Mouse (Mus musculus): ENCODE results near the gene Gen1. TPM values are rescaled to one million over a fixed set of nuclear protein-coding genes. Genes with fewer than 3 reads are reported as not detected.

Gene Gen1
- polyA plus RNA-seq, 1 experiment from 2014 or later, result 1.1 TPM

GRCm38 (mm10) chr12:11266282-11266985 lies 833 bp upstream of the Gen1 start:
- no peak for TF ChIP-seq CTCF (IDR thresholded peaks at IDR 0.05; ENCODE audit: low read depth)
- ATAC-seq, result peak; percentile 65
- WGBS, result 1% methylated on average over 51 of the region's 51 CpGs

DNA sequence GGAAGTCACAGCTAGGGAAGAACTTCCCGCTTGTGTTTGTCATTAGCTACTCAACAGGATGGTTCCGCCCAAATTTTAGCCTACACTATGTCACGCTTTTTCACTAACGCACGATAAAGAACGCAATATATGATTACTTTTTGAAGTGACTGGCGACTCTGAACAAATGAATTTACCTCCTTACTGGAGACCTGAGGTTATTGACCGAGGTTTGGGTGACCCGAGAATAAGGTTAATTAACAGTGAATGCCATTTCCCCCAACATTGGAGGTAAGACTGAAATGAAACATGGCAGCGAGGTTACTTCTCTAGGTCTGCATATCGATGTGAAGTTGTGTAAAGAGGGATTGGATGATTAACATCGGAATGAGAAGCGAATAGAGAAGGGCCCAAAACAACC lies 706 bp downstream of the Gen1 start:
- Histone ChIP-seq H3K27me3 (replicated peaks; ENCODE audit: control insufficient read depth, insufficient read depth, low read length) (no peaks in the 10 kb centered on the region), H3K36me3 (ENCODE audit: control insufficient read depth, insufficient read depth) (no peaks in the 10 kb centered on the region), H3K9me3 (ENCODE audit: control insufficient read depth) (no peaks in the 10 kb centered on the region), H3K4me2 (replicated peaks; ENCODE audit: low read depth) (peak overlapping the region; percentile 96), H3K4me3 (ENCODE audit: low read depth, low read length) (peak overlapping the region; percentile 79), H3K9ac (ENCODE audit: low read depth, low read length) (peak overlapping the region; percentile 85; the same call in 1 of the 2 replicates), H3K27ac (ENCODE audit: low read depth, low read length) (0 out of 2 replicates have a peak overlapping the region, but pooled peaks have one; percentile 93), H3K4me1 (replicated peaks; ENCODE audit: control insufficient read depth, insufficient read depth, low read length) (peaks cover 6% of the 10 kb centered on the region; the same call in 1 of the 2 replicates)
- TF ChIP-seq CTCF (IDR thresholded peaks at IDR 0.05; ENCODE audit: low read depth), result no peak
- ATAC-seq, result no peak
- 2% methylated on average over 13 of the region's 13 CpGs for WGBS

More at GRCm38 (mm10) chr12:11266282-11266985, 833 bp upstream of the Gen1 start:
- Histone ChIP-seq H3K4me3 (ENCODE audit: low read depth, low read length) (peak overlapping the region; percentile 79), H3K4me2 (replicated peaks; ENCODE audit: low read depth) (peak overlapping the region; percentile 96), H3K9me3 (ENCODE audit: control insufficient read depth) (no peaks in the 10 kb centered on the region), H3K27me3 (replicated peaks; ENCODE audit: control insufficient read depth, insufficient read depth, low read length) (no peaks in the 10 kb centered on the region), H3K9ac (ENCODE audit: low read depth, low read length) (peak overlapping the region; percentile 85), H3K4me1 (replicated peaks; ENCODE audit: control insufficient read depth, insufficient read depth, low read length) (peaks cover 6% of the 10 kb centered on the region; the same call in 1 of the 2 replicates), H3K36me3 (ENCODE audit: control insufficient read depth, insufficient read depth) (no peaks in the 10 kb centered on the region), H3K27ac (ENCODE audit: low read depth, low read length) (peak overlapping the region; percentile 93)

- H3K4me1 ChIP-seq (replicated peaks; ENCODE audit: control insufficient read depth, insufficient read depth, low read length), result no peaks in the 10 kb centered on the region
- no peak overlapping the region for H3K9ac ChIP-seq (ENCODE audit: low read depth, low read length)
- H3K4me3 ChIP-seq (ENCODE audit: low read depth, low read length), result no peak overlapping the region
- no peak for ATAC-seq
- no peak overlapping the region for H3K4me2 ChIP-seq (replicated peaks; ENCODE audit: low read depth)
- H3K9me3 ChIP-seq (ENCODE audit: control insufficient read depth), result no peaks in the 10 kb centered on the region
- no peaks in the 10 kb centered on the region for H3K27me3 ChIP-seq (replicated peaks; ENCODE audit: control insufficient read depth, insufficient read depth, low read length)
- no peak for TF ChIP-seq CTCF (IDR thresholded peaks at IDR 0.05; ENCODE audit: low read depth)
- 79% methylated on average over 3 of the region's 3 CpGs for WGBS
- H3K36me3 ChIP-seq (ENCODE audit: control insufficient read depth, insufficient read depth), result peaks cover 3% of the 10 kb centered on the region; the same call in 1 of the 2 replicates
- H3K27ac ChIP-seq (ENCODE audit: low read depth, low read length), result no peak overlapping the region
These were observed 15.3 kb downstream of the Gen1 start for GRCm38 (mm10) chr12:11250322-11250721.

- no peak overlapping the region for H3K27ac ChIP-seq (ENCODE audit: low read depth, low read length)
- WGBS, result 93% methylated on average over 1 of the region's 1 CpGs
- TF ChIP-seq CTCF (IDR thresholded peaks at IDR 0.05; ENCODE audit: low read depth), result no peak
These were observed 18.1 kb downstream of the Gen1 start for GRCm38 (mm10) chr12:11247460-11247859.

DNA sequence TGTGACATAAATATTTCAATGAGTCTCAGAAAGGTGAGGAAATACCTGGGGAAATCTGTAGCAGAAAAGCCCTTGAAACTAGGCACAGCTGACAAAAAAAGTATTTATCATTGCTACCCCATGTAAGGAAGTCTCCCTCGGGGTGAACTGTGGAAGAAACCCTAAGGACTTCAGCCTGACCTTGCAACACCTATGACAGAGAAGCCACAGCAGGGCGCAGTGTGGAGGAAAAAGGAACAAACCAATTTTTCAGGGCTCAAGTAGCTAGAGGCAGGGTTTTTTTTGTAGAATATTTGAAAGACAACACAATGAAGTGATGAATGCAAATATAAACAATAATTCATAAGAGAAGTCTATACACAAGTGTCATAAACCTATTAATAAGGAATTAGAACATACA lies 29.6 kb downstream of the Gen1 start:
- 69% methylated on average over 2 of the region's 2 CpGs for WGBS
- H3K4me3 ChIP-seq (ENCODE audit: low read depth, low read length), result no peak overlapping the region
- H3K4me1 ChIP-seq (replicated peaks; ENCODE audit: control insufficient read depth, insufficient read depth, low read length), result no peaks in the 10 kb centered on the region

More at GRCm38 (mm10) chr12:11247460-11247859, 18.1 kb downstream of the Gen1 start:
- Histone ChIP-seq H3K4me1 (replicated peaks; ENCODE audit: control insufficient read depth, insufficient read depth, low read length) (no peaks in the 10 kb centered on the region), H3K27me3 (replicated peaks; ENCODE audit: control insufficient read depth, insufficient read depth, low read length) (no peaks in the 10 kb centered on the region), H3K4me2 (replicated peaks; ENCODE audit: low read depth) (no peak overlapping the region), H3K4me3 (ENCODE audit: low read depth, low read length) (no peak overlapping the region), H3K36me3 (ENCODE audit: control insufficient read depth, insufficient read depth) (peaks cover 3% of the 10 kb centered on the region; the same call in 1 of the 2 replicates), H3K9me3 (ENCODE audit: control insufficient read depth) (no peaks in the 10 kb centered on the region), H3K9ac (ENCODE audit: low read depth, low read length) (no peak overlapping the region)
- ATAC-seq, result no peak

DNA sequence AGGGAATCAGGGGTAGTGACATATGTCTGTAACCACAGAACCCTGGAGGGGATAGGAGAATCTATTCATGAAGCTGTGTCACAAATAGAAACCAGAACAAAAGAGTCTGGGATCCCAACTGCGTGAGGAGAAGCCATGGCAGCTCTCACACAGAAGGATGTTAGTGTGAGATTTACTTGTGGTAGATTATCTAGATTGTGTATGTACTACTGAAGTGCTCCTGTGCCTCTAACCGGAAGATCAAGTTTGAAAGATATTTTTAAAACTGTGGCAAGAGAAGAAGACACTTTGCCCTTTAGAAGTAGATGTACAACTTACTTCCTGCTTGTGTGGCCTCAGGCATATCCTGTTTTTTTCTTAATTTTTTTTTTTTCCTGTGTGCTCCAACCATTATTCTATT lies 35.3 kb downstream of the Gen1 start:
- no peaks in the 10 kb centered on the region for H3K36me3 ChIP-seq (ENCODE audit: control insufficient read depth, insufficient read depth)
- no peak for ATAC-seq
- no peak overlapping the region for H3K27ac ChIP-seq (ENCODE audit: low read depth, low read length)
- H3K4me3 ChIP-seq (ENCODE audit: low read depth, low read length), result no peak overlapping the region
- WGBS, result 62% methylated on average over 2 of the region's 2 CpGs
- no peaks in the 10 kb centered on the region for H3K4me1 ChIP-seq (replicated peaks; ENCODE audit: control insufficient read depth, insufficient read depth, low read length)
- H3K27me3 ChIP-seq (replicated peaks; ENCODE audit: control insufficient read depth, insufficient read depth, low read length), result no peaks in the 10 kb centered on the region
- TF ChIP-seq CTCF (IDR thresholded peaks at IDR 0.05; ENCODE audit: low read depth), result no peak
- no peak overlapping the region for H3K9ac ChIP-seq (ENCODE audit: low read depth, low read length)
- no peaks in the 10 kb centered on the region for H3K9me3 ChIP-seq (ENCODE audit: control insufficient read depth)
- H3K4me2 ChIP-seq (replicated peaks; ENCODE audit: low read depth), result no peak overlapping the region

More for the DNA sequence above, 29.6 kb downstream of the Gen1 start:
- TF ChIP-seq CTCF (IDR thresholded peaks at IDR 0.05; ENCODE audit: low read depth), result no peak
- Histone ChIP-seq H3K9me3 (ENCODE audit: control insufficient read depth) (no peaks in the 10 kb centered on the region), H3K36me3 (ENCODE audit: control insufficient read depth, insufficient read depth) (no peaks in the 10 kb centered on the region), H3K9ac (ENCODE audit: low read depth, low read length) (no peak overlapping the region), H3K27ac (ENCODE audit: low read depth, low read length) (no peak overlapping the region), H3K27me3 (replicated peaks; ENCODE audit: control insufficient read depth, insufficient read depth, low read length) (no peaks in the 10 kb centered on the region), H3K4me2 (replicated peaks; ENCODE audit: low read depth) (no peak overlapping the region)
- ATAC-seq, result no peak

Measured in intestine, postnatal 0 days (tissue).